Mouse (Mus musculus): ENCODE data around the gene Calu.
A peak's percentile ranks its signal among the peaks of the same experiment; 100 is the strongest.
"Not testable (repeated sequence)": the region's sequence is repeated elsewhere in the genome, so short reads cannot be mapped to it uniquely, and the experiment has no call there.

The Calu gene

GRCm38 (mm10) chr6:29362246-29363128 is 14.6 kb downstream of the Calu start:
- DNase-seq (ENCODE audit: low read depth): no peak

- DNase-seq (ENCODE audit: low read depth): no peak
Observed at GRCm38 (mm10) chr6:29363129-29363515, 15.3 kb downstream of the Calu start.

- peak; percentile 50 for DNase-seq (ENCODE audit: low read depth)
Observed at GRCm38 (mm10) chr6:29365277-29365676, 17.4 kb downstream of the Calu start.

- no peak for DNase-seq (ENCODE audit: low read depth)
Observed at GRCm38 (mm10) chr6:29377386-29377785, 29.5 kb downstream of the Calu start.

GRCm38 (mm10) chr6:29378678-29379077 is 30.8 kb downstream of the Calu start:
- no peak for DNase-seq (ENCODE audit: low read depth)

- DNase-seq (ENCODE audit: low read depth): no peak
Observed at GRCm38 (mm10) chr6:29379954-29380353, 32.1 kb downstream of the Calu start.

GRCm38 (mm10) chr6:29382442-29382841 is 34.6 kb downstream of the Calu start:
- no peak for DNase-seq (ENCODE audit: low read depth)

- DNase-seq (ENCODE audit: low read depth): peak; percentile 88
Observed at GRCm38 (mm10) chr6:29388052-29388518, 40.2 kb downstream of the Calu start, which contains the start of gene Opn1sw. Gene Opn1sw (minus strand): TSS chr6:29388468.

GRCm38 (mm10) chr6:29388606-29389080 is 40.8 kb downstream of the Calu start:
- DNase-seq (ENCODE audit: low read depth): peak; percentile 91

- DNase-seq (ENCODE audit: low read depth): no peak
Observed at GRCm38 (mm10) chr6:29389425-29389824, 41.6 kb downstream of the Calu start.

GRCm38 (mm10) chr6:29390500-29390899 is 42.6 kb downstream of the Calu start:
- not testable (repeated sequence) for DNase-seq (ENCODE audit: low read depth)

GRCm38 (mm10) chr6:29391241-29391640 is 43.4 kb downstream of the Calu start:
- DNase-seq (ENCODE audit: low read depth): not testable (repeated sequence)

- peak; percentile 22 for DNase-seq (ENCODE audit: low read depth)
Observed at GRCm38 (mm10) chr6:29391802-29392201, 43.9 kb downstream of the Calu start.

GRCm38 (mm10) chr6:29394286-29394685 is 46.4 kb downstream of the Calu start:
- no peak for DNase-seq (ENCODE audit: low read depth)

GRCm38 (mm10) chr6:29395910-29396713 is 48.2 kb downstream of the Calu start, which contains the start of gene Ccdc136:
Gene Ccdc136 (plus strand): TSS chr6:29396309.
- DNase-seq (ENCODE audit: low read depth): no peak

GRCm38 (mm10) chr6:29396714-29397540 is 49.1 kb downstream of the Calu start:
- DNase-seq (ENCODE audit: low read depth): no peak

- DNase-seq (ENCODE audit: low read depth): no peak
Observed at GRCm38 (mm10) chr6:29397575-29397974, 49.7 kb downstream of the Calu start.

- no peak for DNase-seq (ENCODE audit: low read depth)
Observed at GRCm38 (mm10) chr6:29399851-29400250, 52.0 kb downstream of the Calu start.

GRCm38 (mm10) chr6:29402693-29403342 is 54.9 kb downstream of the Calu start:
- no peak for DNase-seq (ENCODE audit: low read depth)

- no peak for DNase-seq (ENCODE audit: low read depth)
Observed at GRCm38 (mm10) chr6:29406412-29406811, 58.5 kb downstream of the Calu start.

- no peak for DNase-seq (ENCODE audit: low read depth)
Observed at GRCm38 (mm10) chr6:29415446-29415845, 67.6 kb downstream of the Calu start.

Measured in 416B (cell line).